Mouse (Mus musculus): ENCODE measurements at regions not wholly inside any gene's neighbourhood (a gene's known extent, or its start where the extent isn't known, plus 50 kb on each side); places are given as distances from the start of the nearest gene placed in this dataset.

DNA sequence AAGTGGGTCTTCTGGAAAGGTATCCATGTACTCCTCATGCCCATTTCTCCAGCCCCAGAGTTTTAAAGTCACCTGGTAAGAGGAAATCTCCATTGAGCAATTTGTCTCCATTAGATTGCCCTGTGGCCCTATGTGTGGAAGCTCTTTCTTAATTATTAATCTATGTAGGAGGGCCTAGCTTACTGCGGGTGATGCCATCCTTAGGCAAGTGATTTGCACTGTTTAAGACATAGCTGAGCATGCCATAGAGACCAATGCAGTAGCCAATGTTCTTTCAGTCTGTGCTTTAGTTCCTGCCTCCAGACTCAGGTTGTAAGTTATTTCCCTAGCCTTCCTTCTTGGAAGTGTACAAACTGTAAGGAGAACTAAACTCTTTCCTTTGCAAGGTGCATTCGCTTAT is 661.0 kb downstream of the Hdgfl1 start:
- Histone ChIP-seq H3ac (ENCODE audit: control insufficient read depth, insufficient read length) (no peak overlapping the region), H3K27me3 (ENCODE audit: control insufficient read depth, insufficient read depth, insufficient read length) (no peaks in the 10 kb centered on the region), H3K79me2 (ENCODE audit: control insufficient read depth, insufficient read depth) (no peaks in the 10 kb centered on the region), H3K4me2 (ENCODE audit: low read depth) (no peak overlapping the region), H3K4me3 (no peak overlapping the region), H3K36me3 (ENCODE audit: control insufficient read depth, insufficient read depth) (no peaks in the 10 kb centered on the region)
- TF ChIP-seq CEBPB (IDR thresholded peaks at IDR 0.05; ENCODE audit: insufficient read depth, poor library complexity, severe bottlenecking) (no peak), SRF (IDR thresholded peaks at IDR 0.05; ENCODE audit: control insufficient read depth, insufficient read length, low read depth) (no peak), MAX (IDR thresholded peaks at IDR 0.05; ENCODE audit: low read depth) (no peak), USF1 (IDR thresholded peaks at IDR 0.05; ENCODE audit: low read depth) (no peak), POLR2A (IDR thresholded peaks at IDR 0.05; ENCODE audit: insufficient read length, low read depth) (no peak), E2F4 (IDR thresholded peaks at IDR 0.05; ENCODE audit: insufficient read depth) (no peak), MYOD1 (IDR thresholded peaks at IDR 0.05; ENCODE audit: control insufficient read depth in 1 of 3, insufficient read length in 2 of 3, low read depth in 2 of 3) (no peak)

DNA sequence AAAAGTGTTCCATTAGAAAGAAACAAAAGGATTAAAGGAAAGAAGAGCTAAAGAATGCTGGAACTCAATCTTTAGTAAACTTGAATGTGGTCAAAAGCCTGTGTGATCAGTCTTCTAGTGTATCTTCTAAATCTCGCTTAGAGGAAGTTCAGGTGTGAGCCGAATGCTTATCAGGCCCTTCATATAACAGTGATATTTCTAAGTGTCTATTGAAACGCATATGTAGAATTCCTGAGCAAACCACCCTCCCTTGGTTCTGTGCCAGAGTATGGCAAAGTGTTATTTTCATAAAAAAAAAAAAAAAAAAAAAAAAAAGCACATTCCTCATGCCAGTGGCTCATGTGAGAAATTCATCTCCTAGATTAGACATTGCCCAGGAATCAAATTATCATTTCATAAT is 681.2 kb downstream of the Hdgfl1 start:
- Histone ChIP-seq H3K4me3 (no peak overlapping the region), H3K27me3 (ENCODE audit: control insufficient read depth, insufficient read depth, insufficient read length) (no peaks in the 10 kb centered on the region), H3ac (ENCODE audit: control insufficient read depth, insufficient read length) (no peak overlapping the region), H3K4me2 (ENCODE audit: low read depth) (no peak overlapping the region), H3K79me2 (ENCODE audit: control insufficient read depth, insufficient read depth) (no peaks in the 10 kb centered on the region), H3K36me3 (ENCODE audit: control insufficient read depth, insufficient read depth) (no peaks in the 10 kb centered on the region)
- TF ChIP-seq CEBPB (IDR thresholded peaks at IDR 0.05; ENCODE audit: insufficient read depth, poor library complexity, severe bottlenecking) (no peak), E2F4 (IDR thresholded peaks at IDR 0.05; ENCODE audit: insufficient read depth) (no peak), USF1 (IDR thresholded peaks at IDR 0.05; ENCODE audit: low read depth) (no peak), POLR2A (IDR thresholded peaks at IDR 0.05; ENCODE audit: insufficient read length, low read depth) (no peak), MYOG (IDR thresholded peaks at IDR 0.05; ENCODE audit: control insufficient read depth in 1 of 3, insufficient read depth in 1 of 3, insufficient read length in 2 of 3, low read depth in 2 of 3) (no peak), TCF12 (IDR thresholded peaks at IDR 0.05; ENCODE audit: insufficient read depth, poor library complexity, severe bottlenecking) (no peak), SRF (IDR thresholded peaks at IDR 0.05; ENCODE audit: control insufficient read depth, insufficient read length, low read depth) (no peak), MYOD1 (IDR thresholded peaks at IDR 0.05; ENCODE audit: control insufficient read depth in 1 of 3, insufficient read length in 2 of 3, low read depth in 2 of 3) (no peak)

DNA sequence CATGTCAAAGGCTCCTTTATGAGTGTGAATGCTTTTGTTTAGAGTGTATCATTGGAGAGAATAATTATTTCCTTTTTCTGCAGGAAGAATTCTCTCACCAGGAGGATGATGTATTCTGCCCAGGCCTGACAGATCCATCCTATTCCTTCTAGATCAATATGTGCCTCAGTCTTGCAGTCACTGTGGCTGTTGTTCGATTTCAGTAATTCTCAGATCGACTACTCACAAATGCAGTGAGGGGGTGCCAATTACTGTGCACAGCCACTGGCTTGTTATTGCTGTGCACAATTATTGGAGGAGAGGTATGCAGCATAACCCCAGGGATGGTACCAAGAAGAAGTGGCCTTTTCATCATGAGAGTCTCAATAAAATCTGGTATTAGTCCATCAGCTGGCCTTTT is 689.2 kb downstream of the Hdgfl1 start:
- Histone ChIP-seq H3K4me2 (ENCODE audit: low read depth) (no peak overlapping the region), H3K79me2 (ENCODE audit: control insufficient read depth, insufficient read depth) (no peaks in the 10 kb centered on the region), H3K4me3 (no peak overlapping the region), H3K36me3 (ENCODE audit: control insufficient read depth, insufficient read depth) (no peaks in the 10 kb centered on the region), H3ac (ENCODE audit: control insufficient read depth, insufficient read length) (no peak overlapping the region), H3K27me3 (ENCODE audit: control insufficient read depth, insufficient read depth, insufficient read length) (no peaks in the 10 kb centered on the region)
- TF ChIP-seq MAX (IDR thresholded peaks at IDR 0.05; ENCODE audit: low read depth), result no peak
- TF ChIP-seq TCF3 (IDR thresholded peaks at IDR 0.05; ENCODE audit: insufficient read length, low read depth), result no peak
- TF ChIP-seq REST (IDR thresholded peaks at IDR 0.05; ENCODE audit: insufficient read depth, insufficient read length), result no peak
- no peak for TF ChIP-seq USF1 (IDR thresholded peaks at IDR 0.05; ENCODE audit: low read depth)
- no peak for TF ChIP-seq SRF (IDR thresholded peaks at IDR 0.05; ENCODE audit: control insufficient read depth, insufficient read length, low read depth)
- no peak for TF ChIP-seq E2F4 (IDR thresholded peaks at IDR 0.05; ENCODE audit: insufficient read depth)
- TF ChIP-seq TCF12 (IDR thresholded peaks at IDR 0.05; ENCODE audit: insufficient read depth, poor library complexity, severe bottlenecking), result no peak
- no peak for TF ChIP-seq POLR2AphosphoS2 (IDR thresholded peaks at IDR 0.05; ENCODE audit: insufficient read length, low read depth)
- no peak for TF ChIP-seq CEBPB (IDR thresholded peaks at IDR 0.05; ENCODE audit: insufficient read depth, poor library complexity, severe bottlenecking)
- TF ChIP-seq MYOD1 (IDR thresholded peaks at IDR 0.05; ENCODE audit: control insufficient read depth in 1 of 3, insufficient read length in 2 of 3, low read depth in 2 of 3), result no peak
- no peak for TF ChIP-seq POLR2A (IDR thresholded peaks at IDR 0.05; ENCODE audit: insufficient read length, low read depth)
- TF ChIP-seq MYOG (IDR thresholded peaks at IDR 0.05; ENCODE audit: control insufficient read depth in 1 of 3, insufficient read depth in 1 of 3, insufficient read length in 2 of 3, low read depth in 2 of 3), result no peak

DNA sequence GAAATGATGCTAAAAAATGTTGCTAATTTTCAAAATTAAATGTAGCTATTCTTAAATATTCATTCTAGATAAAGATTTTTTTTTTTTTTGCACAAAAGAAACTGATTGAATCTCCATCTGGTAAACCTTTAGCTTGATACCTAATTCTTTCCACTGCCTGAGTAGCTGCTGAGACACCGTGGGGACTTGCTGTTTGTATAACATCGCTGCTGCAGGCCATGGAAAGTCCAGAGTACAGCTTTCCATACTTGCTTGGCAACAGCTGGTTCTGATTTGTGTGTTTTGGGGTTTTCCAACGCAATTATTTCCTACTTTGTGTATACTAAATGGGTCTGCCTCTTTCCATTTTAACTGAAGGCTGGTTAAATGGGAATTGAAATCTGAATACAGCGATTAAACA is 689.7 kb downstream of the Hdgfl1 start:
- no peaks in the 10 kb centered on the region for H3K36me3 ChIP-seq (ENCODE audit: control insufficient read depth, insufficient read depth)
- no peaks in the 10 kb centered on the region for H3K27me3 ChIP-seq (ENCODE audit: control insufficient read depth, insufficient read depth, insufficient read length)
- H3ac ChIP-seq (ENCODE audit: control insufficient read depth, insufficient read length), result no peak overlapping the region
- H3K4me3 ChIP-seq, result no peak overlapping the region
- no peaks in the 10 kb centered on the region for H3K79me2 ChIP-seq (ENCODE audit: control insufficient read depth, insufficient read depth)
- no peak for TF ChIP-seq CEBPB (IDR thresholded peaks at IDR 0.05; ENCODE audit: insufficient read depth, poor library complexity, severe bottlenecking)
- TF ChIP-seq TCF12 (IDR thresholded peaks at IDR 0.05; ENCODE audit: insufficient read depth, poor library complexity, severe bottlenecking), result no peak
- TF ChIP-seq MAX (IDR thresholded peaks at IDR 0.05; ENCODE audit: low read depth), result no peak
- no peak for TF ChIP-seq POLR2AphosphoS2 (IDR thresholded peaks at IDR 0.05; ENCODE audit: insufficient read length, low read depth)
- TF ChIP-seq MYOG (IDR thresholded peaks at IDR 0.05; ENCODE audit: control insufficient read depth in 1 of 3, insufficient read depth in 1 of 3, insufficient read length in 2 of 3, low read depth in 2 of 3), result no peak
- no peak overlapping the region for H3K4me2 ChIP-seq (ENCODE audit: low read depth)

DNA sequence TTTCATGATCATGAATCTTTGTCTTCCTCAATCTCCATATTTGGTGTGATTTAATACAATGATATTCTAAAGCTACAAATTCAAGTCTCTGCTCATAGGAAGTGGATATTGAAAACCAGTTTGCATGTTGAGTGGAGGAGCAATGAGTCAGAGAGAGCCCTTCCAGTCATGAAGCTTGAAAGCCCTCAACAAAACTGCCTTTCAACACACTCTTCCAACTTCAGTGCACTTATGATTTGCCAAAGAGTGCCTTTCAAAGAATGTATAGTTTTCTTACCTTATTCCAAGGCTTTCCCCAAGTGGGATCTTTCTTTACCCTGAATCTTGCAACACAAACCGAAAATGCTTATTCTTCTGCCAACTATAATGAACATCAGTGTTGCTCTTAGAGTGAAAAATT is 690.6 kb downstream of the Hdgfl1 start:
- Histone ChIP-seq H3K4me3 (no peak overlapping the region), H3ac (ENCODE audit: control insufficient read depth, insufficient read length) (no peak overlapping the region), H3K4me2 (ENCODE audit: low read depth) (no peak overlapping the region), H3K27me3 (ENCODE audit: control insufficient read depth, insufficient read depth, insufficient read length) (no peaks in the 10 kb centered on the region), H3K79me2 (ENCODE audit: control insufficient read depth, insufficient read depth) (no peaks in the 10 kb centered on the region), H3K36me3 (ENCODE audit: control insufficient read depth, insufficient read depth) (no peaks in the 10 kb centered on the region)
- TF ChIP-seq MAX (IDR thresholded peaks at IDR 0.05; ENCODE audit: low read depth), result no peak
- no peak for TF ChIP-seq REST (IDR thresholded peaks at IDR 0.05; ENCODE audit: insufficient read depth, insufficient read length)
- no peak for TF ChIP-seq USF1 (IDR thresholded peaks at IDR 0.05; ENCODE audit: low read depth)

Measured in myocyte (in vitro differentiated cells).